Mouse (Mus musculus): ENCODE data around the gene Tep1.
"Not testable (repeated sequence)": the region's sequence is repeated elsewhere in the genome, so short reads cannot be mapped to it uniquely, and the experiment has no call there.

The Tep1 gene

DNA sequence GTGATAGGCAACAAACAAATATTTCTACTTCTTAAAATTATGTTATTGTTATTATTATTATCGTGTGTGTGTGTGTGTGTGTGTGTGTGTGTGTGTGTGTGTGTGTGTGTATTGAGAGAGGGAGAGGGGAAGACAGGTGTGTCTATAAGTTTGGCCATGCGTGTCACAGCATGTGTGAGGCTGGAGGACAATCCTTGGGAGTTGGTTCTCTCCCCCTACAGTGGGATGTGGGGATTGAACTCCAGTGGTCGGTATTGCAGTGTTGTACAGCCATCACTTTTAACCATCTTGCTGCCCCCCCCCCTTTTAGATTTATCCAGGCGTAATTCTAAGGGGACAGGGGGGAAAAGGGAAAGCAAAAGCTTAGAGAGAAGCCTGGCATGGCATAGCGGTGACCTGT, 1.7 kb downstream of the Tep1 start:
- DNase-seq (ENCODE audit: low spot score) = no peak

DNA sequence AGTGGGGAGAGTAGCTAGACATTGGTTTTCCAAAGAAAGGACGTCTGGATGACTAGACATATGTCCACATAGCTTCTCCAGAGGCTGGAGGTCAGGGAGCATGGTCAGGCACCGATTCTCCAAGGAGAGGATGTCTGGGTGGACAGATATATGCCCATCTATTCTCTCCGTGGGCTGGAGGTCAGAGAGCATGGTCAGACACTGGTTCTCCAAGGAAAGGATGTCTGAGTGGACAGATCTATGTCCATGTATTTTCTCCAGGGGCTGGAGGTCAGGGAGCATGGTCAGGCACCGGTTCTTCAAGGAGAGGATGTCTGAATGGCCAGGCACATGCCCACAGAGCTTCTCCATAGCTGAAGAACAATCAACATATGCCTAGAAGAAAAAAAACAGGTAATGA, 2.1 kb downstream of the Tep1 start:
- DNase-seq (ENCODE audit: low spot score) = no peak

DNA sequence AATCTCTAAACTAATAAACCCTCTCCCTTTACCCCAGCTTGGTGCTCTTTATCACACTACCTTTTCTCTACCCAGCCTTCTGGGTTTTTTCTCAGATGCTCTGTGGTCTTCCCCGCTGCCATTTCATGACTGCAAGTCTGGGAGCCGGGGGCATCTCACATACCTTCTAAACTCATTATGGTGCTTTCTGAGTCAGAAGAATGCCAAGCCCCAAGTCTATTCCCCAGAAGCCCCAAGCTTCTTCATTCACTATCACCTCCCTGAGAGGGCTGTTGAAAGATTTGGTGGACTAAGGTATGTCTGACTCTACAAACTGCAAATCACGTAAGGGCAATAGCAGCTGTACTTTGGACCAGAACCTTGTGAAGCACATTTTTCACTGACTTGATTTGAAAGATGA, 3.4 kb downstream of the Tep1 start:
- no peak for DNase-seq (ENCODE audit: low spot score)

DNA sequence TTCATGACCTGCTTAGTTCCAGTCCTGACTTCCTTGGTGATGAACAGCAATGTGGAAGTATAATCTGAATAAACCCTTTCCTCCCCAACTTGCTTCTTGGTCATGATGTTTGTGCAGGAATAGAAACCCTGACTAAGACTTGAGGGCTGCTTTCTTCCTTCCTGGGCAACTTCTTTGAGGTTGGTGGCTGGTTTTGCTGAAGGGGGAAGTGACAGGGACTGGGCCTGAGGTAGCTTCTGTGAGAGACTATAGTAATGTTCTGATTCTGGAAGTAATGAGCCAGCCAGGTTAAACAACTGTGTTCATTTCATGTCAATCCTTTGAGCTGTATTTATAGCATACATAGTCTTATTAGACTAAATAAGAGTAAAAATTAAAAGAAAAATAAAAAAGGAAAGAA, 5.4 kb downstream of the Tep1 start:
- DNase-seq (ENCODE audit: low spot score) = not testable (repeated sequence)

DNA sequence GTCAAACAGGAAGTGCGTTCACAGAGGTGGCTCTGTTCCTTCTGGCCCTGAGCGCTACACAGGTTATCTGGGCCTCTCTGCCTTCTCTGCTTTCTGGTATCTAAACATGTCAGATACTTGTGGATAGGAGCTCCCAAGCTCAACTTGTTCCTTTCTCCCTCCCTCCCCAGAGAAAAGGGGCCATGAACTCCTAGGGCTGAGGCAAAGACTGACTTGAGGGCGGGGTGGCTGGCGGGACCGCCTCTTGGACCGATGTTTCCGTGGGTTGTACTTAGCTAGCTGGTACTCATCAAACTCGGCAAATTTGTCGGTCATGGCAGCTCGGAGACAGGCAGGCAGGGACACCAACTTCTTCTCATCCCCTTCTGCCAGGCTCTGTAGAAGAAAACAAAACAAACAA, 7.7 kb downstream of the Tep1 start:
- DNase-seq (ENCODE audit: low spot score) = no peak

DNA sequence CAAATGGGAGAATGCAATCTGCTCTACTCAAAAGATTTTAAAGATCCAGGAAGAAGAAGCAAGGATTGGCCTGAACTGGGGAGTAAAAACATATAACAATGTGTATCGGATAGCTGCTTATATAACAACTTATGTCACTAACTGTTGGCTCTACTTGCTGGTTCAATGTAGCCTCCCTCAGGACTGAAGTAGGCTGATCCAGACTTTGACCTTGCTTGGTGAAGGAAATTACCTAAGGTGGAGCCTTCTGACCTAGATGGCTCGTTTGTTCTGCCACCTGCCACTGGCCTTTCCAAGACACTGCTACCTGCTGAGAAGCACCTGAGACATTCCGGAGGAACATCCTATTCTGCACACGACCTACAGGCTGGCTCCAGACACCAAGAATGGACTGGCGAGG, 14.6 kb downstream of the Tep1 start:
- no peak for DNase-seq (ENCODE audit: low spot score)

DNA sequence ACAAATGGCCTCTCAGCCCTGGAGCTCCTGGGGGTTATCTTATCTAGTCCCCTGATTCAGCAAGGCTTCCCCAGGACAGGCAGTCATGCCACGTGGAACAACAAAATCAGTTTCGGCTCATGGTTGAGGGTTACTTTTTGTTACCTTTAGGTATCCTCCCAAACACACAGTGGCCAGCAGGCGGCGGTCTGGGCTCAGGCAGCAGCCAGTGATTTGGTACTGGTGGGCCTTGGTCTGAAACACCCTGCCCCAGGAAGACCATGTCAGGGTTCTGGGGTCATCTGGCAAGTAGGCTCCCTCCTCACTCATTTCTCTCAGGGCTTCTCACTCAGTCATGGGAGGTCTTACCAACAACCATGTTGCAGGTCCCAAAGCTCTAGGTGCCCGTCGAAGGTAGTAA, 33.1 kb downstream of the Tep1 start:
- DNase-seq (ENCODE audit: low spot score) = peak; percentile 10

DNA sequence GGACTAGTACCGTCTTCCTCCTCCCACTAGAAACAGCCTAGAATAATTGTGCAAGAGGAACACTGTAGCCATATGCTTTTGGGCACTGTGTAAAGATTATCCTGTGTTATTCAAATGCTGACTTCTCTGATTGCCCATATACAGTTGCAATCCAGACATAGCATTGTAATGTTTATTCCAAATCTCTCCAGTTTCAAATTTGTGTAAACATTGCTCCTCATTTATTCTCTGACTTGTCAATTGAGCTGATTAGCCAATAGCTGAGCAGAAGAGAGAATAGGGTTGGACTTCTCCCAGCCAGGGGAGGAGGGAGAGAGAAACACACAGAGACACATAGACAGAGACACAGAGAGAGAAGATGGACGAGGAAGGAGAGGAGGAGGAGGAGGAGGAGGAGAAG, 35.9 kb downstream of the Tep1 start:
- no peak for DNase-seq (ENCODE audit: low spot score)

DNA sequence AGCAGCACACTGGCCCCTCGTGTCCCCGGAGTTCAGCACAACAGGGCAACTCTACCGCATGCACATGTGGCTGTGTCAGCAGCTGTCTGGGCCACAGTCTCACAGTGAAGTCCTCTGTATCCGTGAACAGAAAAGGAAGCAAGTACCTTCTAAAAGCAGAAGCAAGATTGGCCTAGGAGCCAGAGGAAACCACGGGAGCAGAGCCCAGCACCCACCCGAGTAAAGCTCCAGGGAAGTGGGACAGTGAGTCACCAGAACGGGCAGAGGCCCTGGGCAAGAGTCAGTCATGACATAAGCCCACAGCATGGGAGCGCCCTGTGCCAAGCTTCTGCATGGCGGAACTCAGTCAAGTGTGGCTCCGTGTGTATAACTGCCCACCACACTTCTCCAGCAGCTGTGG, 36.4 kb downstream of the Tep1 start:
- DNase-seq (ENCODE audit: low spot score) = no peak

DNA sequence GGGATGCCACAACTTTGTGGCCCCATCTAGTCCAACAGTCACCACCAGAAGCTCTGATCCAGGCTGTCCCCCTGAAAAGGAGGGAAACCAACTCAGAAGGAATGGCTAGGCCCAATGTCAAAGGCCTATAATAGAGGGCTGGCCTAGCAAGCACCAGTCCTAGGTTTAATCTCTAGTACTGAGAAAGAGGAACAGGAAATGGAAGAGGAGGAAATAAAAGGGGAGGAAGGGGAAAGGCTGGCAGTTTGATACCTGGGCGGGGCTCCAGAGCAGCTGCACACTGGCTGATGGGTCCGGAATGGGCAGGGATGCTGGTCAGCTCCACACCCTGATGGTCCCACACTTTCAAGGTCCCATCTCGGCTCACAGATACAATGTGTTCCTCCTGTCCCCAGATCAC, 40.5 kb downstream of the Tep1 start:
- DNase-seq (ENCODE audit: low spot score) = no peak

DNA sequence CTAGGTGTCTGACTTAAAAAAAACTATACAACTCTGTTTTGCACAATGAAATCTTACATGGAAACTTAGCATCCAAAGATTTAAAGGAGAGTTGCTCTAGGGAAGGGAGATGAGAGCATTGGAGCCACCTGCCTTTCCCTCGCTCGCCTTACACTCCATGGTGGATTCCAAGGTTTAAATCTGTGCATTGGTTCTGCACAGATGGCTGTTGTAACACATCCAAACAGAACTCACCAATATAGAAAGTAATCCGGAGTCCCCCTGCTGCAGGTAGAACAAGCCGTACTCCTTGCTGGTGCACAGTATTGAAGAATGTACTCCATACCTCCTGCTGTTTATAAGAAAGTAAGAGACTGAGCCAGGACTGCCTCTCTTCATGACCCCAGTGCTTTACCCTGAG, 43.8 kb downstream of the Tep1 start:
- no peak for DNase-seq (ENCODE audit: low spot score)

DNA sequence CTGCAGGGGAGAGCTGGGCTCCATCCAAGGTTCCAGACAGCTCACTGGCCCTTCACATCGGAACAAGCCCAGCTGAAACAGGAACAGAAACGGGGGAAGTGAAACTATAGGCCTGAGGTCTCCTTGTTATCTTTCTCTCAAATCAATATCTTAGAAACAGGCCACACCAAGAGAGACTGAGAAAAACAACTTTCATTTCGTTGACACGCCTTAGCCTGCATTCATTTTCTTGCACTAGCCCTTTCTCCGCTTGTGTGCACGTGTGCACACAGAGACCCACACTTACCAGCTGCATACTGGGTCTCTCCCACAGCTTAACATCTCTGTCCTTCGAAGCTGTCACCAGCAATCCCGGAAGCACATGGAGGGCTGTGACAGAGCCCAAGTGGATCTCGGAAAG, 46.1 kb downstream of the Tep1 start:
- no peak for DNase-seq (ENCODE audit: low spot score)

DNA sequence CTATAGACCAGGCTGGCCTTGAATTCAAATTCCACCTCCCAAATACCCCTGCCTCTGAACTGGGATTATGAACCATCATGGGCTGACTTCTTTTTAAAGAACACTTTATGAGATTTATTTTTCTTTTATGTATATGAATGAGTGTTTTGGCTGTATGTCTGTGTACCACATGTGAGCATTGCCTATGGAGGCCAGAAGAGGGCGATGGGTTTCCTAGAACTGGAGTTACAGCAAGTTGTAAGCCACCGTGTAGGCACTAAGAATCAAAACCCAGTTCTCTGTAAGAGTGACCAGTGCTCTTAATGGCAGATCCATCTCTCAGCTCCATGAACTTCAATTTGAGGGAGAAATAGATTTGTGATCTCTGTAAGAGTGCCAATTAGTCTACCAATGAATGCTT, 47.1 kb downstream of the Tep1 start:
- no peak for DNase-seq (ENCODE audit: low spot score)

DNA sequence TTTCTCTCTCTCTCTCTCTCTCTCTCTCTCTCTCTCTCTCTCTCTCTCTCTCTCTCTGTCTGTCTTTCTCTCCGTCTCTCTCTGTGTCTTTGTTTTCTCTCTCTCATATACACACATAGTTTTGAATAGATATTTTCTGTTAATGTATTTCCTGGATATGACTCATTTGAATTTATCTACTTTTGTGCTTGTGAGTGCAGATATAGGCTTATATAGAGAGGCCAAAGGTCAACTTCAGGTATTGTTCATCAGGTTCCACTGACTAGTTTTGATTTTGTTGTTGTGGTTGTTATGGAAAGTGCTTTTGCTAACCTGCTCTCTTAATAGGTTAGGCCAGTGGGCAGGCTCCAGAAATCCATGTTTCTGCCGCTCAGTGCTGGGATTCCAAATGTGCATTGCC, 57.3 kb downstream of the Tep1 start:
- no peak for DNase-seq (ENCODE audit: low spot score)

DNA sequence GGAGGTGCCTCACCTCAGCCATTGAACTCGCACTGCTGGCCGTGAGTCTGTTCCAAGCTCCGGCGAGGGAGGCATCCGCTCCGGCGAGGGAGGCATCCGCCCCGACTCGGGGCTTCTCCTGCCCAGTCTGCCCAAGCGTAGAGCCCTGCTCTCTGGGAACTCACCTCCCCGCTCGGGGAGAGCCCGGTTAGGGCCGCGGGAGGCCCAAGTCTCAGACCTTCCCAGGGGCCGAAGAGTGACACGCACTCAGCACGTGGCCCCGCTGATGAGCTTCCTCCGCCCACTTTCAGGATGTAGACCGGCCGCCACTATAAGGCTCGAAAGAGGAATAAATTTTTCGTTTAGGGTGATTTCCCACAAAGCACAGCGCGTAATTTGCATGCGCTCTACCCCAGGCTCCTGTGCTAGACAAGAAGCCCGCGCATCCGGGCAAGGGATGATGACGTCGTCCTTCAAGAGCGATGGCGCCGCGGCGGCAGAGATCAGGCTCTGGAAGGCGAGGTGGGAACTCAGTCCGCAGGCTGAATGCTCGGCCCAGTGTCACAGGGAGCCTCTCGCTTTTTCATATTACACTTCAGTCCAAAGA, 62.8 kb downstream of the Tep1 start, which contains the start of the genes Ccnb1ip1 and Parp2:
Gene Ccnb1ip1 (minus strand): TSS at position 246 of the 586 bp plus-strand sequence.
Gene Parp2 (plus strand): TSS at position 355 of the 586 bp plus-strand sequence.
- DNase-seq (ENCODE audit: low spot score) = peak; percentile 99

DNA sequence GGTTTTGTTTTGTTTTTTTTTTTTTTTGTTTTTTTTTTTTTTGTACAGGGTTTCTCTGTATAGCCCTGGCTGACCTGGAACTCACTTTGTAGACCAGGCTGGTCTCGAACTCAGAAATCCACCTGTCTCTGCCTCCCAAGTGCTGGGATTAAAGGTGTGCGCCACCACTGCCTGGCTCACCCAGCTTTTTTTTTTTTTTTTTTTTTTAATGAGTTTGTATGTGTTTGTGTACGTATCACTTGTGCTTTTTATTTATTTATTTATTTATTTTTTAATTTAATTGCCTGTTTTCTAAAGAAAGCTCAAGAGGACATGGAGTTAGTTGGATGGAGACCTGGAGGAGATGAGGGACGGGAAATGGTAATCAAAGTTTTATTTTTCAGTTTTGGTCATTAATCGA, 63.9 kb downstream of the Tep1 start:
- not testable (repeated sequence) for DNase-seq (ENCODE audit: low spot score)

DNA sequence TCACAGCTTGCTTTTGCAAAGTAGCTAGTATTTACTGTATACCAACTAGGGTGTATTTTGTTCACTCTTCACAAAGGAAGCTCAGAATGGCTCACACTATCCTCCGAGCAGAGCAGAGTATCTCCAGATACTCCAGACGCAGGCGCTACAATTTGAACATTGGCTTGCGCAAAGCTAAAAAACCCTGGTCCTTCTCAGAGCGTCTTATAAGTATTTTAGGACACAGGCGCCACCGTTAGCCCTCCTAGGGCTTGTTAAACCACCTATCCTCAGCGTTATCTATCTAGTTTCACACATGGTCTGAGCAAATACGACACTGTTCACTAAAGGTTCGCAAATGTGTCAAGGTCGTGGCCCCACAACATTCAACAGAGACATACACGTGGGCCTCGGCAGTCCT, 65.7 kb downstream of the Tep1 start:
- no peak for DNase-seq (ENCODE audit: low spot score)

DNA sequence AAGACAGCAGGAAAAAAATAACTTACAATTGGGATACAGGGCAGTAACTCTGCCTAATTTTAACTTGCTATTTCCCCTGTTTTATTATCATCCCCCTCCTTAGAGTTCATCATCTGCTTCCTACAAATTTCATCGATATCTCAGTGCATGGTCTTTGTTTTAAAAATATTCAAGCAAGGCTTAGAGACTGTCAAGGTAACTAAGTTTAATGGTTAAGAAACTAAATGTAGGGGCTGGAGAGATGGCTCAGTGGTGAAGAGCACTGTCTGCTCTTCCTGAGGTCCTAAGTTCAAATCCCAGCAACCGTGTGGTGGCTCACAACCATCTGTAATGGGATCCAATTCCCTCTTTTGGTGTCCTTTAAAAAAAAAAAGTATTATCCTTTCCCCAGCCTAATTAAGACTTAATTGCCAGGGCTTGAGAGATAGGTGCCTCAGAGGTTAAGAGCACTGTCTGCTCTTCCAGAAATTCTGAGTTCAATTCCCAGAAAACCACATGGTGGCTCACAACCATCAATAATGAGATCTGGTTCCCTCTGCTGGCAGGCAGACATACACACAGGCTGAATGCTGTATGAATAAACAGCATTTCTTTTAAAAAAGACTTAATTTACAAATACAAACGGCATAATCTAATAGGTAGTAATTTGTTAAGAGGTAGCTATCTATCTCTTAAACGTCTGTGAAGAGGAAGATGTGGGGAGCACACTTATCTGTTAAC, 67.4 kb downstream of the Tep1 start:
- peak; percentile 33 for DNase-seq (ENCODE audit: low spot score)

DNA sequence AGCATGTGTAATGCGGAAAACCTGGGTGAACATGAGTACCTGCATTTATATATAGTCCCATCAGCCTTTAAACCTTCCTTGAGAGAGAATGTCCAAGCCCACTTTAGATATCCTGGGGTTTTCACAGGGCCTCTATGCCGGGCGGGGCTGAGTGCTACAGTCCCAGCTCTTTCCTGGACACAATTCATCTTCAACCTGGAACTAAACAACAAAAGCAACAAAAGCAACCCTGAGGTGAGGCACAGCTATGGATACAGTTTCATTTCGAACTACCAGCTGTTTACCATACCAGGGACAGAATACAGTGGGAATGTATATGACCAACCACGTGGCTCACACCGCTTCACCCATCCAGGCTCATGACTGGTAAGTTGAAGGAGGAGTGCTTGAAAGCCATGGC, 67.9 kb downstream of the Tep1 start:
- DNase-seq (ENCODE audit: low spot score) = no peak

DNA sequence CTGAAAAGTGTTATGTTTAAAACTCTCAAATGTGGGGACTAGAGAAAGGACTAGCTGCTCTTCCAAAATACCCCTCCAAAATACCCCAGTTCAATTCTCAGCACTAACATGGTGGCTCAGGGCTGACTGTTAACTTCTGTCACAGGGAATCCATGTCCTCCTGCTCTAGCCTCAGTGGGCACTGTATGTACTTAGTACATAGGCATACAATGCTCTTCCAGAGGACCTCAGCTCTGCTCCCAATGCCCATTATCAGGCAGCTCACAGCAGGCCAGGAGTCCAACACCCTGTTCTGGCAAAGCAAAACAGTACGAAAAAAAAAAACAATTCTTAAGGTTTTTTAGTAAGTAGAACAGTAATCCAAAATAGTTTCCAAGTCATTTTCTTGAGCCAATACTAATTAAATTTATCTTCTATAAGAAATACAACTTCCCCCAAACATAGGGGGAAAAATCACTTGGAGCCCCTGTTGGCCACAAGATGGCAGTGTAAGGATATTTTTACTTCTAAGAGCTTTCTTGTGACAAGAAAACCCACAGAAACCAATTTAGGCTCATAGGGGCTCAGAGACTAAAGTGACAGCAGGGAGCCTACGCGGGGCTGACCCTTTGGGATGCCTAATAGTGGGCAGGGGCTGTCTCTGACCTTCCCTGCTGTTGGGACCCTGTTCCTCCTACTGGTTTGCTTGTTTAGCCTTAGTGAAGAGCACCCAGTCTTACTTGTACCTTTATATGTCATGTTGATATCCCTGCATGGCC, 70.7 kb downstream of the Tep1 start:
- DNase-seq (ENCODE audit: low spot score) = peak; percentile 85

DNA sequence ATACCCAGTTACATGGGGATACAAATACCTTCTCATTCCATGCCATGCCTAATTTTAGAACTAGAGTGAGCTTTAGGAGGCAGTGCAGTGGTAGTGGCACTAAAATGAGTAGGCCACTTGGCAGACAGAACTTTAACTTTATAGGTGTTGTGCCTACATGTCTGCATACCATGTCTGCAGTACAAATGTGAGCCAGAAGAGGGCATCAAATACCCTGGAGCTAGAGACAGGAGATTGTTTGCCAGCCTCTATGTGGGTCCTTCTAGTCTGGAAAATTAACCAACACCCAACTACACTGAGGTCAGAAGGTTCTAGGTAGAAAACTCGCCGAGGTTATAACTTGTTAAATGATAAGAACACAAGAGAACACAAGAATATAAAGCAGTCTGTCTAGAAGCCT, 71.8 kb downstream of the Tep1 start:
- peak; percentile 46 for DNase-seq (ENCODE audit: low spot score)

DNA sequence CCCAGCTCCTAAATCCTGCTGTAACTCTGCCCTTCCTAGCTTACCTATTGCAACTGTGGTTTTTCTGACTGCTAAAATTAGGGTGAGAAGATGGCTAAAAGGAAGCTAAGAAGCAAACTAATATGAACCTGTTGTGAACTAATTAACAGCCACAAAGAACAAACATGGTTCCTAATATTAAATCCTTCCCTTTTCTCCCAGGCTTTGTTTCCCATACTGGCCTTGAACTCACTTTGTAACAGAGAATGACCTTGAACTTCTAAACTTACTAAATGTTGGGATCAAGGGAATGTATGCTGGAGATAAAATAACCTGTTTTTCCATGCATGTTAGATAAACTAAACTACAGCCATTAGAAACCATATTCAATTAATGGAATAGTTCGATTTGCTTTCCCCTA, 73.9 kb downstream of the Tep1 start:
- DNase-seq (ENCODE audit: low spot score) = no peak

DNA sequence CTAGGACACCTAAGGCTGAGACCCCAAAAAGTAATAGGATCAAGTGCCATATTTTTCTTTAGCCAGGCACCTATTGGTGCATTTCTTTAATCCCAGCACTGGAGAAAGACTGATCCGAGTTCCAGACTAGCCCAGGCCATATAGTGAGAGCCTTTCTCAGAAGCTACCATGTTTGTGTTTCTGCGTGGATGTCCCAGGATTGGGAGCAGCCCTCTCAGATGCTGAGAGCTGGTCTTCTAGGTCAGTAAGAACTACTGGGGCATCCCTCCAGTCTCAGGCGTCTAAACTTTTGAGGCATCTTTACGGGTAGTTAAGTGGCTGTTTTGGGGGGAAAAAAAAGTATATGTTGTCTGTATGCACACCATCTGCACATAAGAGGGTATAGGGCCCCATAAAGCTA, 74.4 kb downstream of the Tep1 start:
- no peak for DNase-seq (ENCODE audit: low spot score)
